In the genomic region with DNA sequence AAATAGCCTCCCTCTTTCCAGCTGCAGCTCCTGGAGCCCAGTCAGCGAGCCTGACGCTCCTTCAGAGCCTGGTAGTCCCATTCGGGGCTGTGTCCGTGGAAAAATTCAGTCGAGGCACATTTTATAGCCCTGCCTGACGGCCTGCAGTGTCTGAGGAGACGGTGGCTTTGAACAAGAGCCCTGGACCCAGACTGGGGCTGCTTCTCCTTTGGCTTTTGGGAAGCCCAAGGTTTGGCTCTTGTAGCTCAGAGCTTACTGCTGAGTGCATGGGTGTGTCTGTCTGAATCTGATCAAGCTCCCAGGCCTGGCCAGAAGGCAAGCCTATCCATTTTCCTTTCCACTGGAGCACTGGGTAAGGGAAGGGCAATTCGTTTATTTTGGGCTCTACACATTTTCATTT, we compare ENCODE assay signal across 8 mouse cellular contexts. TPM values are rescaled to one million over a fixed set of nuclear protein-coding genes. Genes with fewer than 3 reads are reported as not detected.
DNase-seq lines count a peak whose midpoint lies in the region; ATAC-seq and TF ChIP-seq lines count a peak whose summit lies in the region.

No protein-coding gene starts in this region.

- WGBS in liver, embryonic 11.5 days = 56% methylated on average over 8 of the region's 8 CpGs
- WGBS in stomach, postnatal 0 days = 36% methylated on average over 8 of the region's 8 CpGs

- no peak for TF ChIP-seq CTCF in stomach, postnatal 0 days (IDR thresholded peaks at IDR 0.05; ENCODE audit: low read depth)

- no peaks in the 10 kb centered on the region for H3K36me3 ChIP-seq in liver, embryonic 11.5 days (ENCODE audit: control insufficient read depth, insufficient read depth, low read length)
- no peaks in the 10 kb centered on the region for H3K36me3 ChIP-seq in stomach, postnatal 0 days (ENCODE audit: control insufficient read depth, insufficient read depth, low read length)

- ATAC-seq in liver, embryonic 11.5 days (replicated peaks; ENCODE audit: low FRiP score) = no peak
- 0 out of 2 replicates have a peak, but pooled peaks have one; percentile 18 for ATAC-seq in stomach, postnatal 0 days (ENCODE audit: low FRiP score, low TSS enrichment)
- ATAC-seq in activated CD4-positive, CD25-positive, alpha-beta regulatory T cell, adult 4 months = no peak

- H3K9ac ChIP-seq in liver, embryonic 11.5 days (ENCODE audit: low read depth, low read length) = 0 out of 2 replicates have a peak overlapping the region, but pooled peaks have one; percentile 9
- H3K9ac ChIP-seq in stomach, postnatal 0 days (ENCODE audit: low read length) = peak overlapping the region; percentile 97

- H3K27me3 ChIP-seq in liver, embryonic 11.5 days (replicated peaks; ENCODE audit: control insufficient read depth, insufficient read depth, low read length) = peaks cover 4% of the 10 kb centered on the region; the same call in 1 of the 2 replicates
- H3K27me3 ChIP-seq in stomach, postnatal 0 days (ENCODE audit: control insufficient read depth, insufficient read depth, low read length) = no peaks in the 10 kb centered on the region

- no peak overlapping the region for H3K27ac ChIP-seq in liver, embryonic 11.5 days (ENCODE audit: low read depth, low read length)
- H3K27ac ChIP-seq in stomach, postnatal 0 days (replicated peaks) = peak overlapping the region; percentile 95

- no peak for TF ChIP-seq EP300 in stomach, postnatal 0 days (optimal IDR thresholded peaks at IDR 0.05)

- DNase-seq in lung, postnatal 36 days = peak; percentile 28
- DNase-seq in lung, postnatal 10 days = no peak
- DNase-seq in gastrocnemius, postnatal 25 days = peak; percentile 50
- no peak for DNase-seq in liver, embryonic 11.5 days (ENCODE audit: low spot score)
- DNase-seq in stomach, postnatal 0 days (ENCODE audit: low spot score) = peak; percentile 42
- no peak for DNase-seq in spleen, adult 18-20 months
- DNase-seq in urinary bladder, postnatal 10 days (ENCODE audit: low spot score) = no peak

- H3K4me3 ChIP-seq in liver, embryonic 11.5 days (ENCODE audit: low read depth, low read length) = no peak overlapping the region
- peak overlapping the region; percentile 84 for H3K4me3 ChIP-seq in stomach, postnatal 0 days (ENCODE audit: low read depth, low read length)

- peaks cover 17% of the 10 kb centered on the region for H3K4me1 ChIP-seq in liver, embryonic 11.5 days (replicated peaks; ENCODE audit: control insufficient read depth, insufficient read depth, low read length)
- H3K4me1 ChIP-seq in stomach, postnatal 0 days (replicated peaks; ENCODE audit: control insufficient read depth, insufficient read depth) = peaks cover 2% of the 10 kb centered on the region

- H3K4me2 ChIP-seq in liver, embryonic 11.5 days = peak overlapping the region; percentile 100
- H3K4me2 ChIP-seq in stomach, postnatal 0 days (replicated peaks; ENCODE audit: low read depth) = peak overlapping the region; percentile 94

- H3K9me3 ChIP-seq in liver, embryonic 11.5 days (ENCODE audit: control insufficient read depth, low read length) = no peaks in the 10 kb centered on the region
- H3K9me3 ChIP-seq in stomach, postnatal 0 days (ENCODE audit: control insufficient read depth, low read length) = no peaks in the 10 kb centered on the region

RNA-seq across cellular contexts. Expression of gene Pik3c2b, which starts 2.1 kb away (rescaled TPM):
- 10 to 100 TPM; 10.8 to 12.0 TPM for total RNA-seq in gastrocnemius, postnatal 25 days (2021)
- polyA plus RNA-seq in liver, embryonic 11.5 days (2014; fragmentation: Nextera tagmentation; extraction: Ambion mirVana) = 3.4 and 3.5 TPM in 2 replicates
- 4.2 and 4.7 TPM in 2 replicates for polyA plus RNA-seq in stomach, postnatal 0 days (2015; fragmentation: Nextera tagmentation; extraction: Ambion mirVana)
- polyA plus RNA-seq in activated CD4-positive, CD25-positive, alpha-beta regulatory T cell, adult 4 months (2017; shearing (Covaris generic)) = under 1 TPM; 0.66 to 0.68 TPM

RNA-seq across cellular contexts. Expression of gene Mdm4, which starts 17.2 kb away (rescaled TPM):
- 10 to 100 TPM; 26.6 to 29.2 TPM for total RNA-seq in gastrocnemius, postnatal 25 days (2021)
- polyA plus RNA-seq in liver, embryonic 11.5 days (2014; fragmentation: Nextera tagmentation; extraction: Ambion mirVana) = 40.6 and 41.9 TPM in 2 replicates
- polyA plus RNA-seq in stomach, postnatal 0 days (2015; fragmentation: Nextera tagmentation; extraction: Ambion mirVana) = 11.1 and 11.3 TPM in 2 replicates
- 100 to 1,000 TPM in 1 of 2 experiments, 10 to 100 TPM in 1; 84.8 to 102 TPM for polyA plus RNA-seq in activated CD4-positive, CD25-positive, alpha-beta regulatory T cell, adult 4 months (2017; shearing (Covaris generic))

Comparison
In these comparisons a context has a peak if more than half of its experiments do, and no peak if none do; other contexts are left out.
1. DNase-seq: peak in lung, postnatal 36 days (single experiment), gastrocnemius, postnatal 25 days (single experiment) and stomach, postnatal 0 days (single experiment); none in lung, postnatal 10 days (single experiment), liver, embryonic 11.5 days (single experiment), spleen, adult 18-20 months (0 of 2) and urinary bladder, postnatal 10 days (single experiment).